Mouse (Mus musculus): ENCODE measurements around the gene Rab7b.

The Rab7b gene

GRCm38 (mm10) chr1:131688475-131688874 lies at the start of gene Rab7b:
Rab7b (plus strand) TSS chr1:131688695.
- DNase-seq (ENCODE audit: extremely low spot score, low read depth, low spot score): no peak

GRCm38 (mm10) chr1:131640062-131640461 lies 48.4 kb upstream of the Rab7b start:
- DNase-seq (ENCODE audit: extremely low spot score, low read depth, low spot score): no peak

- no peak for DNase-seq (ENCODE audit: extremely low spot score, low read depth, low spot score)
Observed at GRCm38 (mm10) chr1:131641565-131641964, 46.9 kb upstream of the Rab7b start.

GRCm38 (mm10) chr1:131642251-131642650 lies 46.2 kb upstream of the Rab7b start:
- no peak for DNase-seq (ENCODE audit: extremely low spot score, low read depth, low spot score)

GRCm38 (mm10) chr1:131652670-131653443 lies 35.6 kb upstream of the Rab7b start:
- no peak for DNase-seq (ENCODE audit: extremely low spot score, low read depth, low spot score)

- no peak for DNase-seq (ENCODE audit: extremely low spot score, low read depth, low spot score)
Observed at GRCm38 (mm10) chr1:131655601-131656000, 32.9 kb upstream of the Rab7b start.

- peak; percentile 99 for DNase-seq (ENCODE audit: extremely low spot score, low read depth, low spot score)
Observed at GRCm38 (mm10) chr1:131657945-131658354, 30.5 kb upstream of the Rab7b start.

GRCm38 (mm10) chr1:131659512-131660085 lies 28.9 kb upstream of the Rab7b start:
- no peak for DNase-seq (ENCODE audit: extremely low spot score, low read depth, low spot score)

- no peak for DNase-seq (ENCODE audit: extremely low spot score, low read depth, low spot score)
Observed at GRCm38 (mm10) chr1:131660266-131660665, 28.2 kb upstream of the Rab7b start.

GRCm38 (mm10) chr1:131660716-131661472 lies 27.6 kb upstream of the Rab7b start:
- no peak for DNase-seq (ENCODE audit: extremely low spot score, low read depth, low spot score)

- no peak for DNase-seq (ENCODE audit: extremely low spot score, low read depth, low spot score)
Observed at GRCm38 (mm10) chr1:131661749-131662148, 26.7 kb upstream of the Rab7b start.

GRCm38 (mm10) chr1:131663286-131663995 lies 25.1 kb upstream of the Rab7b start:
- DNase-seq (ENCODE audit: extremely low spot score, low read depth, low spot score): no peak

GRCm38 (mm10) chr1:131664136-131664535 lies 24.4 kb upstream of the Rab7b start:
- no peak for DNase-seq (ENCODE audit: extremely low spot score, low read depth, low spot score)

- DNase-seq (ENCODE audit: extremely low spot score, low read depth, low spot score): no peak
Observed at GRCm38 (mm10) chr1:131665886-131666285, 22.6 kb upstream of the Rab7b start.

GRCm38 (mm10) chr1:131671113-131671512 lies 17.4 kb upstream of the Rab7b start:
- DNase-seq (ENCODE audit: extremely low spot score, low read depth, low spot score): no peak

- no peak for DNase-seq (ENCODE audit: extremely low spot score, low read depth, low spot score)
Observed at GRCm38 (mm10) chr1:131672361-131672760, 16.1 kb upstream of the Rab7b start.

- DNase-seq (ENCODE audit: extremely low spot score, low read depth, low spot score): no peak
Observed at GRCm38 (mm10) chr1:131679644-131680043, 8.9 kb upstream of the Rab7b start.

GRCm38 (mm10) chr1:131687739-131688138 lies 756 bp upstream of the Rab7b start:
- no peak for DNase-seq (ENCODE audit: extremely low spot score, low read depth, low spot score)

GRCm38 (mm10) chr1:131689016-131689415 lies 521 bp downstream of the Rab7b start:
- DNase-seq (ENCODE audit: extremely low spot score, low read depth, low spot score): no peak

GRCm38 (mm10) chr1:131689899-131690298 lies 1.4 kb downstream of the Rab7b start:
- no peak for DNase-seq (ENCODE audit: extremely low spot score, low read depth, low spot score)

GRCm38 (mm10) chr1:131690435-131690834 lies 1.9 kb downstream of the Rab7b start:
- no peak for DNase-seq (ENCODE audit: extremely low spot score, low read depth, low spot score)

Measured in hindlimb bud, embryonic 11.5 days (tissue).